Mouse (Mus musculus): ENCODE results near the gene Bag3. TPM values are rescaled to one million over a fixed set of nuclear protein-coding genes. Genes with fewer than 3 reads are reported as not detected.

Bag3 gene
- 3.1 and 7.2 TPM in 2 replicates for polyA plus RNA-seq (2012; rRNA removed)

GRCm38 (mm10) chr7:128523349-128523961 is at the start of gene Bag3:
Bag3 (plus strand) TSS chr7:128523616.

Other genes with a start within 250 kb of the Bag3 start
- 25.4 and 34.0 TPM in 2 replicates for gene BC017158, start 225.4 kb upstream of the Bag3 start, polyA plus RNA-seq (2012; rRNA removed)
- 29.2 and 31.3 TPM in 2 replicates for gene Rgs10, start 104.9 kb upstream of the Bag3 start, polyA plus RNA-seq (2012; rRNA removed)
- 182 and 193 TPM in 2 replicates for gene Tial1, start 61.9 kb upstream of the Bag3 start, polyA plus RNA-seq (2012; rRNA removed)
- gene Inpp5f, start 87.7 kb downstream of the Bag3 start, polyA plus RNA-seq (2012; rRNA removed): 128 and 141 TPM in 2 replicates
- 43.0 and 43.9 TPM in 2 replicates for gene Mcmbp, start 216.9 kb downstream of the Bag3 start, polyA plus RNA-seq (2012; rRNA removed)
- gene Sec23ip, start 221.3 kb downstream of the Bag3 start, polyA plus RNA-seq (2012; rRNA removed): 26.7 and 26.8 TPM in 2 replicates

All from central nervous system, embryonic 14 days (tissue).